Mouse (Mus musculus) liver, adult 2 months (tissue): ENCODE measurements around the gene Ercc6l. TPM values are rescaled to one million over a fixed set of nuclear protein-coding genes. Genes with fewer than 3 reads are reported as not detected.

Source experiments
- DNase-seq: peaks from one replicate; pipeline ENCODE4 v3.0.0-alpha.2; 2011; ENCODE audit warnings: low read depth, low spot score; ENCODE audit errors: extremely low read depth
- H3K27ac ChIP-seq: fragments of 200-500 bp; replicated peaks from 2 replicates; pipeline ENCODE4 v1.5.1; 2012; ENCODE audit warnings: low read depth, mild to moderate bottlenecking, control low read depth, inconsistent platforms, low read length; ENCODE audit not compliant: insufficient read depth
- H3K27me3 ChIP-seq: fragments of 200-500 bp; 2 replicates; pipeline ENCODE4 v1.6.1; 2012; ENCODE audit warnings: mild to moderate bottlenecking, moderate library complexity, low read length, inconsistent platforms; ENCODE audit not compliant: control insufficient read depth, insufficient read depth
- H3K36me3 ChIP-seq: fragments of 200-500 bp; 2 replicates; pipeline ENCODE4 v1.6.1; 2012; ENCODE audit warnings: low read length, inconsistent platforms; ENCODE audit not compliant: control insufficient read depth, insufficient read depth
- H3K4me1 ChIP-seq: fragments of 200-500 bp; 2 replicates; pipeline ENCODE4 v1.6.1; 2011; ENCODE audit warnings: low read length; ENCODE audit not compliant: control insufficient read depth, insufficient read depth
- H3K4me3 ChIP-seq: fragments of 200-500 bp; 2 replicates; pipeline ENCODE4 v1.5.1; 2011; ENCODE audit warnings: low read depth, mild to moderate bottlenecking, control low read depth, low read length, moderate library complexity; ENCODE audit not compliant: insufficient read depth
- H3K79me2 ChIP-seq: fragments of 200-500 bp; 2 replicates; pipeline ENCODE4 v1.6.1; 2012; ENCODE audit warnings: inconsistent platforms, mild to moderate bottlenecking, low read length, moderate library complexity; ENCODE audit not compliant: control insufficient read depth, insufficient read depth
- H3K9ac ChIP-seq: fragments of 200-500 bp; 2 replicates; pipeline ENCODE4 v1.6.1; 2012; ENCODE audit warnings: low read depth, mild to moderate bottlenecking, control low read depth, inconsistent platforms, low read length
- CTCF ChIP-seq: fragments of 200-500 bp; IDR thresholded peaks from 2 replicates; pipeline ENCODE4 v1.5.1; 2011; ENCODE audit warnings: low read depth, low read length, control low read depth
- POLR2A ChIP-seq: fragments of 200-500 bp; IDR thresholded peaks from 2 replicates; pipeline ENCODE4 v1.6.1; 2011; ENCODE audit warnings: low read length, control low read depth; ENCODE audit not compliant: insufficient read depth; ENCODE audit errors: extremely low read depth
- WGBS: fragments of 180-500 bp; shearing (Covaris S2); methylation state at CpG from one replicate; pipeline ENCODE4 v1.1.7; 2018; 5-methylcytosine and 5-hydroxymethylcytosine counted together
- polyA plus RNA-seq: library from polyadenylated mRNA; depleted of rRNA; stranded (reverse); fragments of >200 nt; gene quantifications from 2 replicates; pipeline ENCODE4 v1.2.3, GENCODE M21; 2012; rRNA removed
- total RNA-seq: library from RNA; depleted of rRNA; stranded (reverse); fragments of >200 nt; gene quantifications from 2 replicates; pipeline ENCODE4 v1.2.3, GENCODE M21; 2014; rRNA removed

Gene Ercc6l
- 0.28 and 0.34 TPM in 2 replicates for total RNA-seq
- polyA plus RNA-seq: 0.04 and 0.06 TPM in 2 replicates

GRCm38 (mm10) chrX:102156618-102157422 lies at the start of gene Ercc6l:
Gene Ercc6l, minus strand, starts transcription at chrX:102157091.
- Histone ChIP-seq H3K36me3 (no peaks in the 10 kb centered on the region), H3K79me2 (no peaks in the 10 kb centered on the region), H3K27me3 (no peaks in the 10 kb centered on the region), H3K27ac (peak within 1 kb of the TSS; percentile 98), H3K9ac (peak within 1 kb of the TSS; percentile 86), H3K4me1 (peaks cover 2% of the 10 kb centered on the region; the same call in 1 of the 2 replicates), H3K4me3 (peak within 1 kb of the TSS; percentile 69)
- TF ChIP-seq CTCF (no peak), POLR2A (0 out of 2 replicates have a peak, but pooled peaks have one; percentile 14)
- WGBS: under 1% methylated on average over 42 of the region's 42 CpGs
- peak; percentile 76 for DNase-seq

DNA sequence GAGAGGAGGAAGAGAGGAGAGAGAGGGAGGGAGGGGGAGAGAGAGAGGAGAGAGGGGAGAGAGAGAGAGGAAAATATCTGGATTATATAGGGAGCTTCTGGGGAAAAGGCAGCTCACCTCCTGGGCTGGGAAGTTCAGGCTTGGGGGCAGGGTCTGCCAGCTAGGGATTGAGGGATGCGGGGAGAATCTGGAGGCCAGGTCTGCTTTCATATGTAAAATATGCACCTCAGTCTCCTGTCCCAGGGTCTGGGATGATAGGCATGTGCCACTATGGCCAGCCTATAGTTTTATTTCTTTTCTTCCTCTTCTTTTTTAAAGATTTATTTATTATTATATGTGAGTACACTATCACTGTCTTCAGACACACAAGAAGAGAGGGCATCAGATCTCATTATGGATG lies 33.9 kb upstream of the Ercc6l start:
- no peak for DNase-seq
- 89% methylated on average over 1 of the region's 1 CpGs for WGBS
- no peak overlapping the region for H3K4me3 ChIP-seq
- no peak overlapping the region for H3K27ac ChIP-seq
- H3K79me2 ChIP-seq: no peaks in the 10 kb centered on the region
- H3K4me1 ChIP-seq: no peaks in the 10 kb centered on the region; the same call in 1 of the 2 replicates
- no peaks in the 10 kb centered on the region for H3K27me3 ChIP-seq
- peaks cover 17% of the 10 kb centered on the region for H3K36me3 ChIP-seq
- no peak for TF ChIP-seq POLR2A
- no peak for TF ChIP-seq CTCF
- H3K9ac ChIP-seq: no peak overlapping the region

- H3K9ac ChIP-seq: no peak overlapping the region
- no peaks in the 10 kb centered on the region for H3K79me2 ChIP-seq
- no peak for DNase-seq
- no peak overlapping the region for H3K27ac ChIP-seq
- no peak overlapping the region for H3K4me3 ChIP-seq
- TF ChIP-seq POLR2A: no peak
- no peak for TF ChIP-seq CTCF
- 37% methylated on average over 5 of the region's 5 CpGs for WGBS
- H3K36me3 ChIP-seq: peaks cover 26% of the 10 kb centered on the region
- no peaks in the 10 kb centered on the region; the same call in 1 of the 2 replicates for H3K4me1 ChIP-seq
- no peaks in the 10 kb centered on the region for H3K27me3 ChIP-seq
These were observed 32.7 kb upstream of the Ercc6l start for GRCm38 (mm10) chrX:102189581-102189980.

DNA sequence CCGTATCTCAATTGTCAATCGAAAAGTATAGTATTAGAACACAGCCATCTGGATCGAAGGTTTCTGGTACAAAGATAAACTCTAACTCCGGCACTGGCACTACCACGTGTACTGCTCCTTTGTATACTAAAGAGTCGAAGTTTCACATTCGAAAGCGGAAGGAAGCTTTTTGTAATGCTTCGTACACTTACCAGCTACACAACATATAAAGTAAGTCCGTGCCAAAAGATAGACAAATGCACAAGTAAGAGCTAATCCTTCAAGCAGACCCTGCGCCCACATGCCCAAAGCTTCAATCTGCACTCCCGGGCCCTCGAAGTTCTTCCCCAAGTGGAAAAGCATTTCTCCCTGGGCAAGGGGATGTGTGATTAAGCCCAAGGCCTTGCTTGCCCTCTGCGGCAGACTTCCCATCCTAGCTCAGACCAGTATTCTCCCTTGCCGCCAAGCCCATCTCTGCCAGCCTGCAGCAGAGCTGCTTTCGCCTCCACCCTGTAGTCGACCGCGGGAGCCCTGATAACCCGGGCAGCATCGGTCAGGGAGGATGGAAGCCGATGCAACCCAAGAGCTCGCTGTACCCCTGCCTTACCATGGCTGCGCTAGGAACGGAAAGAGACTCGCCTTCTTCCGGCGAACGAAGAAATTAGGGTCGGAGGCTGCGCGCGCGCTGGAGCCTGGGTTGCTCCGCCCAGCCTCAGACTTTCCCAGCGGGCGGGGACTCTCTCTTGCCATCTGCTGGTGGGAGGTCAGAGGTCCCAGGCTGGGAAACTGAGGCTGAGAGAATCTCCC lies 32.0 kb upstream of the Ercc6l start, which contains the start of gene Rps4x:
TSS of gene Rps4x (minus strand) at position 683 of the 786 bp plus-strand sequence.
- peak; percentile 64 for DNase-seq
- Histone ChIP-seq H3K4me1 (no peaks in the 10 kb centered on the region; the same call in 1 of the 2 replicates), H3K4me3 (peak within 1 kb of the TSS; percentile 78), H3K79me2 (no peaks in the 10 kb centered on the region), H3K36me3 (peaks cover 33% of the 10 kb centered on the region), H3K9ac (peak within 1 kb of the TSS; percentile 89), H3K27ac (peak within 1 kb of the TSS; percentile 89), H3K27me3 (no peaks in the 10 kb centered on the region)
- TF ChIP-seq CTCF (peak; percentile 71), POLR2A (peak; percentile 81)
- under 1% methylated on average over 37 of the region's 37 CpGs for WGBS

DNA sequence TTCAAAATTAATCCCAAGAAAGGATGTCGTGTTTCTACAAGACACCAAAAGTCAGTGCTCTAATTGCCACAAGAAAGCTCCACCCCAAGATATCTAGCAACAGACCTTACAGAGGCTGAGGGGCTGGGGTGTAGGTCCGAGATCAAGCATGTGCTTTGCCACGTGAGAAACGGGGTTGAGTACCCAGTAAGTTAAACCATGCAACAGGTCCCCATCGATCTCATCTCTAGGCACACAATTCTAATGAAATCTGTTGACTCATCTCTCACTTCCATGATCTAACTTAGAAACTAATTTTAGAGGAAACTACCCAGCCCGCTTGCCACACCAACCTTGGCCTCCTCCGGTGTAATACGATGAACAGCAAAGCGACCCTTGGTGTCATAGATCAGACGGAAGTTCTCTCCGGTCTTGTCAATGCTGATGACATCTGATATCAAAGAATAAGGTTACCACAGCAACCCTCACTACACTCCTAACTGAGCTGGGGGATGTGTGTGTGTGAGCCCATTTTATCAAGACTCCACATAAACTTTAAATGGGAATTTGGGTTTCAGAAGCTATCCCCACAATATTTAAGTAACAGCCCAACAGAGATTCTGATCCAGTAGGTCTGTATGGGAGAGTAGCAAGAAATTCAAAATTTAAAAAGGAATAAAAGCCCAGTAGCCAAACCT lies 30.3 kb upstream of the Ercc6l start:
- WGBS: 7% methylated on average over 11 of the region's 11 CpGs
- TF ChIP-seq POLR2A: no peak
- TF ChIP-seq CTCF: no peak
- peak; percentile 54 for DNase-seq
- H3K9ac ChIP-seq: peak overlapping the region; percentile 47; the same call in 1 of the 2 replicates
- H3K36me3 ChIP-seq: peaks cover 37% of the 10 kb centered on the region
- H3K27me3 ChIP-seq: no peaks in the 10 kb centered on the region
- 0 out of 2 replicates have a peak overlapping the region, but pooled peaks have one; percentile 5 for H3K27ac ChIP-seq
- H3K4me1 ChIP-seq: no peaks in the 10 kb centered on the region; the same call in 1 of the 2 replicates
- H3K4me3 ChIP-seq: no peak overlapping the region
- H3K79me2 ChIP-seq: no peaks in the 10 kb centered on the region
